Mouse (Mus musculus) gastrocnemius, postnatal 10 days (tissue): Measurements from ENCODE around the gene Jak2. TPM values are rescaled to one million over a fixed set of nuclear protein-coding genes. Genes with fewer than 3 reads are reported as not detected.

Experiments
- DNase-seq: peaks from one replicate; pipeline ENCODE4 v3.0.0; 2021; ENCODE audit warnings: mixed read lengths
- long read RNA-seq, 2 experiments: library from polyadenylated mRNA; stranded (forward); transcript quantifications; one replicate each; pipeline ENCODE4 v2.0.0; 2021
- total RNA-seq, 2 experiments: library from RNA; stranded (reverse); gene quantifications; 2 replicates each; pipeline ENCODE4 v1.2.3; 2021

Gene Jak2
- total RNA-seq, result 10 to 100 TPM; 16.6 to 19.2 TPM
- long read RNA-seq, experiment 1, full-length matches to known transcripts, result 17 of 20 reads
- long read RNA-seq, experiment 1, partial matches to known transcripts, result 1 of 20 reads
- long read RNA-seq, experiment 1, other reads (novel, unspliced or antisense), result 2 of 20 reads
- long read RNA-seq, experiment 2, full-length matches to known transcripts, result 11 of 15 reads
- long read RNA-seq, experiment 2, partial matches to known transcripts, result 2 of 15 reads
- long read RNA-seq, experiment 2, other reads (novel, unspliced or antisense), result 2 of 15 reads

DNA sequence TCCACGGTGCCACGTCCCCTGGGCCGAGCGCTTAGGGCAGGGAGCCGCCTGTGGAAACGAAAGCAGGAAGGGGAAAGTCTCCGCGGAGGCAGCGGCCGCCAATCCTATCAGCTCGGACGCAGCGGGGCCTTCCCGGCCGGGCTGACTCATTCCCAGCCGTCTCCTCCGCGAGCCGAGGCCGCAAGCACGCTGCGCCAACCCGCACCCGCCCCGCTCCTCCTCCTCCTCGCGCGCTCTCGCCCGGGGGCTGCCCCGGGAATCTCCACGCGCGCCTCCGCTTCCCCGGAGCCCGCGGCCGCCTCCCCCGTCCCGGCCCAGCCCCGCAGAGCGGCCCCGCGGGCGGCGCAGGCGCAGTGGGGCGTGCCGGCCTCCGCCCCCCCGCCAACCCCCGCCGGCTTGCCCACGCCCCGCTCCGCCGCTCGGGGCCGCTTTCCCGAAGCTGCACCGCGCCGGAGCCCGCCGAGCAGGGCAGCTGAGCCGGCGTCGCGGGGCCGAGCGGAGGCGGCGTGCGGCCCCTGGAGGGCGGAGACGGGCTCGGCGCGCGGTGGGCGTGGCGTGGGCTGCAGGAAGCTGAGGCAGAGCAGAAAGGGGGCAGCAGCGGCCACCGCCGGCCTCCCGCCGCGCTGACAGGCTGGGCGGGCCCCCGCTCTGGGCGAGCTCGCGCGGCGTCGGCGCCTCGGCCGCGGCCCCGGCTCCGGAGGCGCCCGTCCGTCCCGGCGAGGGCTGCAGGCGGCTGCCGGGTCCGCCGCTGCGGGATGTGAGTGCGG lies at the start of gene Jak2:
Gene Jak2, plus strand, starts transcription at position 638 of the 767 bp plus-strand sequence.
- peak; percentile 93 for DNase-seq

DNA sequence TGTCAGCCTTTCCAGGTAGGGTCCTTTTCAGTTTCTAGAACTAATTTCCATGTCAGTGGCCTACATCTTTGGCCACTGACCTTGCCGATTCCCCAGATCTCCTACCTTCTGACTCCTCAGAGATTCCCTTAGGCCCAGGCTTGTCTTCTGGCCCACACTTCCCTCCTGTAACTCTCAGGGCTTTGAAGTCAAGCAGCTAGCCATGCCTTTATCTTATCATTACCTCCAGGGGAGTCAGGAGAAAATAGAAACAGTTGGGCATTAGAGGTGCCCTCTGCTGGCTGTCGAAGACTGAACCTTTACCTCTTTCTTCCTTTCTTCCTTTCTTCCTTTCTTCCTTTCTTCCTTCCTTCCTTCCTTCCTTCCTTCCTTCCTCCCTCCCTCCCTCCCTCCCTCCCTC lies 48.3 kb upstream of the Jak2 start:
- no peak for DNase-seq

DNA sequence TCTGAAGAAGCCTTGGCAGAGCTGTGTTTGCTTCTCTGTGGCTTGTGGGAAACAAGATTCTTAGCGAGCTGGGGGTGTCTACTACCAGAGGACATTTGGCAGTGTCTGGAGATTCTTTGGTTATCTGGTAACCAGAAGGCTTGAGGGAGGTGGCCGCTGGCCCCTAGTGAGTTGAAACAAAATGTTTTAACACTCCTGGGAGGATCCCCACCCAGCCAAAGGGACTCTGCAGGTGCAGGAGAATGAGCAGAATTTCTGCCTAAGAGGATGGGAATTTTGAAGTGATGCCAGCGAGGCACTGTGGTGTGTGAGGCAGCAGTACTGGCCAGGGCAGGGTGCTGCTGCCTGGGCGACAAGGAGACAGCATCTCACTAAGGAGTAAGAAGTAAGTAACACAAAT lies 47.0 kb upstream of the Jak2 start:
- no peak for DNase-seq

DNA sequence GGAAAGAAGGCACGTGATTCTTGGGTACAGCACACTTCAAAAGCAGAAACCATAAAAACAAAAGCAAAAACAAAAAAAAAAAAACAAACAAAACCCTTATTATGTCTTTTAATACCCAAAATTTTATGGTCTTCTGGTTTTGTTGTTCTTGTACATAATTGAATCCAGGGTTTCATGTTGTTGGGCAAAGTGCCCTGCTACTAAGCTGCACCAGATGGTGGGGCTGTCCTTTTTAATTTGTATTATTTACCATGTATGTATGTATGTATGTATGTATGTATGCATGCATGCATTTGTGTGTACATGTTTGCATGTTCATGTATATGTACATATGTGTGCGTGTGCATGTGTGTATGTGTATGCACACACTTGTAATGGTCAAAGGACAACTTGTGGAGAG lies 46.4 kb upstream of the Jak2 start:
- no peak for DNase-seq

DNA sequence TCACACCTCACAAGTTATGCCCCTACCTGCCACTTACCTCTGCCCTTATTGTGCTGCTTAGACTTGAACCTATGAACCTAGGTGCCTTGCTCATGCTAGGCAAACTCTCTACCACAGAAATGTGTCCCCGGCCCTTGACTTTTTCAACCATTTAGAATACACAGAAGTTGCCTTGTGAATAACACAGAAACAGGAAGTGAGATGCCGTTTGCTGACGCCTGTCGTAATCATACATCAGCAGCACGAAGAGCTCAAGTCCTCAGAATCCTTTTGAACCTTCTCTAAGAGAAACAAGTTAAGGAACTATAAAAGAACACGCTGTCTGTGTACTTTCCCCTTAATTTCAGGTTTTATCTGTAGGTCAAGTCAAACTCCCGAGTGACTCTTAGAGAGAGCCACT lies 41.7 kb upstream of the Jak2 start:
- DNase-seq, result no peak

DNA sequence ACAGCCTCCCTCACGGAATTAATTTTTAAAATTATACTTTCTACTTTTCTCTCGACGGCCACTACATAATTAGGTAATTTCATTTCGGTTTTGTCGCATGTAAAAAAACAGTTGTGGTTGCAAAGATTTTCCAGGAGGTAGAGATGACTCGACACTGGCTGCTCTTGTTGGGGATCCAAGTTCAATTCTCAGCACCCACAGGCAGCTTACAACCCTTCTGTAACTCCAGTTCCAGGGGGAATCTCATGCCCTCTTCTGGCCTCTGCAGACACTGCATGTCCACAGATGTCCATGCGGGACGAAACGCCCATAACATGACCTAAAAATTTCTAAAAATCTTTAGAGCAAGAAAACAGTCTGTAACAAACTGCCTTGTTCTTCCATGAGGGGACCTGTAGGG lies 41.3 kb upstream of the Jak2 start:
- DNase-seq, result no peak

DNA sequence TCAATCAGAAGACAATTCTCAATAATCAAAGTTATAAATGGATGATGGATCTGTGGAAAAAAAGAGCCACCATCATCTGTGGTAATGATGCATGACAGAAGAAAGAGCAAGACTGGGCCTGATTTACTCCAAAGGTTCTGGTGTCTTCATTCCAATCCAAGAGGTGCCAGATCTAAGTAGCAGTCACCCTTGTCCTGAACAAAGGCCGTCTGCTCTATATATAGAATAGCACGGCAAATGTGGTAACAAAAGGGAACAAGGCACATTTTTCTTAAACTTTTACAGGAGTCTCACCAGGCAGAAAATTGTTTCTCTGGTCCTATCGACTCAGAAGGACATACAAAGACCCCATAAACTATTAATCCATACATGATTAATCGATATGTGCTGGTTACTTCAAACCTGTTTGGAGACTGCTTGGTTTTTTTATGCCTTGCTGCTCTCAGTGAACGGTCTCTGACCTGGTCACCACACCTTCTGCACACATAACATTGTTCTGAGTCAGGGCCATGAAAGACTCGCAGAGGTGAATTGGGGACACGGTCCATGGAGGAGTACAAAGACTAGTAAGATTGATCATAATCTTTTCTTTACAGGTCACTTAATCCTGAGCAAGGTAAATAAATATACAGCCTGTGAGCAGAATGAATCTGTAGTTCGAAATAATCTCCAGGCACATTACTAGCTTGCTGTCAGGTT lies 35.7 kb upstream of the Jak2 start:
- no peak for DNase-seq

DNA sequence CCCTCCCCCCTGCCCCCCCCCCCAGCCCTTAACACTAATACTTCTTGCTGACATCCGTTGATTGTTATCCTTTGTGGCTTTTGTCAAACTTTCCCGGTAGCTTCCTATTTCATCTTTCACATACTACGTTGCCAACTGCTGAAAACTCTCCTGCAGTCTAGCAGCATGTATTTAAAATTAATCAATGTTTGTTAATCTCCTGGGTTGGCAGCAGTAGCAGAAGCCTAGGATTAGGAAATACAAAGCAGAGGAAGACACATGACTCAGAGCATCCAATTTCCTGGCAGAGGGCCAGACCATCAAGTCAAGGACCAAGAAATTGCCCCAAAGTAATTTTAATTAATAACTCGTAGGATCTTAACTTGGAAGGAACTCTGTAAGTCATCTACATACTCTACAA lies 29.8 kb upstream of the Jak2 start:
- DNase-seq, result no peak

DNA sequence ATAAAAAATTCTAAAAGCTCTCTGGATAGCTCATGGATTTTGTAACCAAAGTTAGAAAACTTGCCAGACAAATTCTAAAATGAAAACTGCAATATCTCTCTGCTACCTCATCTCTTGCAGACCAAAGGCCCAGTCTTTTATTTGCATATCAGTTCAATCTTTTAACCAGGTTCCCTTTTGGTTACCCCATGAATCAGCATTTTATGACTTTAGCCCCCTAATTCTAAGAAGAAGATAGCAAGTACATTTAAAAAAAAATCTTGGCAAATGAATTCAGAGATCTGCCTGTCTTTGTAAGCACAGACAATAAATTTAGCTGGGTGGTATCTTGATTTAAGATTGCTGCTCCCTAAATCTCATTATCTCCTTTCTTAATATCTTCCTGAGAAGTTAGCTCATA lies 26.7 kb upstream of the Jak2 start:
- DNase-seq, result no peak

DNA sequence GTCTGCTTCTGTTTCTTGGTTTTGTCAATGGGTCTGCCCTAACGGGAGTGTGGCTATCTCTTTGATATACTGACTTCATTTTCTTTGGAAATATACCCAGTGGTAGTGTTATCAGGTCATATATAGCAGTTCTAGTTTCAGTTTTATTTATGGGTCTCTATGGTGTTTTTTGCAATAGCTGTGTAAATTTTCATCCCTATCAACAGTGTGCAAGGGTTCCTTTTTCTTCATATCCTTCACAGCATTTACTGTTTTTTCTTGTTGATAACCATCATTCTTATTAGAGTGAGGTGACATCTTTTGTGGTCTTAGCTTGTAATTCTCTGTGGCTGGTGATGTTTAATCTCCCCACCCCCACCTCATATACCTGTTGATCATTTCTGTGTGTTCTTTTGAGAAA lies 24.6 kb upstream of the Jak2 start:
- DNase-seq, result no peak

DNA sequence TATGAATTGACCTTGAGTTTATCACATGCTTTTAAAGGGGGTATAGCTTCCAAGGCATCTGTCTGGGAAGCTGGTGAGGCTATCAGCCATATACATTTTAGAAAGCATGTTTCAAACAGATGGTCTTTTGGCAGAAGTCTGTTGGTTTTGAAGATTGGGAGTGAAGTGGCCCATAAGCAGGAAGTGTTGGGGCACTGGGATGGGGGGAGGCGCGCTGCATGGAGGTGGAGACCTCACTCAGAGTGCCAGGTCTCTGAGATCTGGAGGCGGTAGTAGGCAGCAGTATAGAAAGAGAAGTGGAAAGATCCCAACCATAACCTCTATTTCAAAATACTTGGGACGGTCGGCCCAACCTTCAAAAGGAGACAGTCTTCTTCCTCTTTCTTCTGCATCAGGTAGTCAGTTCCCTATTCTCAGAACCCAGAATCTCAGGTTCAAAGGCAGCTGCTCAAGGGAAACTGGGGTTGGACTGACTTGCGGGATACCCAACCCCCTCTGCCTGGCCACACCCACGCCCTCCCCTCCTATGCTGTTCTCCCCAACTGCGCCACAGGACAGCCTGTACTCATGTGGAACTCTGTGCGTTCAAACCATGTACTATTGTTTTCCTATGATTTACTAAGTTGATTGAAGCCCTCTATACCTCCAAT lies 23.6 kb upstream of the Jak2 start:
- no peak for DNase-seq

DNA sequence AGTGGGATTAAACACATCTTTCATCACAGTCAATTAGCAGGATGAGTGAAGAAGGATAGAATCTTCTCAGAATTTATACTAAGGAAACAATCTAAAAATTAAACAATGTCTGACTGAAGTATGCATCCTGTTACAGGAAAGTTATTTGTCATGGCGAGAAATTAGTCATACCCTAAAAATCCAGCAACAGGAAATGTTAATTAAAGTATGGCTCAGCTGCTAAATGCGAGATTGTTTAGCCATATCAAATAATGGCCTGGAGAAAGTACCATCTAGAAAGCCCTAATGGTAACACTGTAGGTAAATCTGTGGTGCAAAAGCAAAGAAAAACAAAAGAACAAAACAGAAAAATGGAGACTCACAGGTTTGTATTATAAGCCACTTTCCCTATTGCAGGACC lies 22.6 kb upstream of the Jak2 start:
- DNase-seq, result no peak

DNA sequence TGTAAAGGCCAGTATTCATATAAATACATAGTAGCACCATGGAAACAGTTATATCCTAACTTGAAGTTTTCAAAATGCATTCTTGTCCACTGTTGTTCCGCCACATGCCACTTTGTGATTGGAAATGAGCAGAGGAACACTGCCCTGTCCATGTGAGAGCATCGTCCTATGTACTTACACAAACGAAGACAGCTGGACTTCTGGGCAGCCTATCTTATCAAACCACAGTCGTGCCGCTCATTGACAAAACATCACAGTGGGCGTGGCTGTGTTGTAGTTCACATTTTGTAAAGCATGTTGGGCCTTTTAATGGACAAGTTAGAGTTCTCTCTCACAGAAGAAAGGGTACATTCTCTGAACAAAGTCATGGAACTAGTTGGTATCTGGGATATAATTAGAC lies 18.9 kb upstream of the Jak2 start:
- DNase-seq, result no peak

DNA sequence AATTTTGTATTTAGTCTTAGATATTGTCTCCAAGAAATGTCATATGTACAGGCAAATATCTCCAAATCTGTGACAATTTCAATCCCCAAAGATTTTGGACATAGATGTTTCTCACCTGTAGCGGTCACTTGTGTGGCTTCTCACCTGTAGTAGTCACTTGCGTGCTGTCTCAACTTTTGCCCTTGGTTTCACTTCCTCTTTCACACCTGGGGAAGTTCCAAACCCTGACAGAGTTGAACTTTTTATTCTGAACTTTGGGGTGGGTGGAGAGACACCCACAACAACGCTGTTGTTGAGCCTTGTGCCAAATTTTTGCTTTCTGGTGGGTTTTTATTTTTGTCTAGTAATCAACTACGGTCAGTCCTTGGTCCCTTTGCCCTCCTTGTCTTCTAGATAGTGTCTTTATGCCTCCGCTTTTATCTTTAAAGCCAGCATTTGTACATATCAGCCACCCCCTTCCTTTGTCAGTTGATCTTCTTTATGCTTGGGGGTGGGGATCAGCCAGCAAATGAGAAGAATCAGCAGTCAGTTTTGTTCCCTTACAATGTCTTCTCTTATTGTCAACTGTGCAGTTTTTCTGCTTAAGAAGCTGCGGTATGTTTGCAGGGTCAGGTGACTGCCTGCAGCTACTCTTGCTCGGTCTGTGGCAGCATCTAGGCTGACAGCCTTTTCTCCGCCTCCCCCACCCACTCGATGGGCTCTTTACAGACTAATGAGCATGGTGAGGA lies 14.8 kb upstream of the Jak2 start:
- DNase-seq, result no peak

DNA sequence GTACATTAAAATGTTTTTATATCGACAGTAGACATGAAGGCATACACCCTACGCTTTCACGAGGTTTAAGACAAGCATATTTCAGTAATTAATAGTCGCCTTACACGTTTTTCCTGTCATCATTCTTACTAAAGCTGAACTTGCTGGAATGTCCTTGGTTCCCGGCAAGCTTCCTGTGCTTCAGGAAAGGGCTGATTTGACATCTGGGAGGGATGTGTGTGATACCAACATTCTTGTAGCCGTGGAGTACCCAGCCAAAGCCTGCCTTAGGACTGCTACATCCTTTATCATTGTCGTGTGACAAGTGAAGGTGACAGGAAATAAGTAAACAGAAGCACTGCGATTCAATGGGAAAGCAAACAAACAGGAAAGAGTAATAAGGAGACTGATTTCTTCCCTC lies 13.5 kb upstream of the Jak2 start:
- no peak for DNase-seq

DNA sequence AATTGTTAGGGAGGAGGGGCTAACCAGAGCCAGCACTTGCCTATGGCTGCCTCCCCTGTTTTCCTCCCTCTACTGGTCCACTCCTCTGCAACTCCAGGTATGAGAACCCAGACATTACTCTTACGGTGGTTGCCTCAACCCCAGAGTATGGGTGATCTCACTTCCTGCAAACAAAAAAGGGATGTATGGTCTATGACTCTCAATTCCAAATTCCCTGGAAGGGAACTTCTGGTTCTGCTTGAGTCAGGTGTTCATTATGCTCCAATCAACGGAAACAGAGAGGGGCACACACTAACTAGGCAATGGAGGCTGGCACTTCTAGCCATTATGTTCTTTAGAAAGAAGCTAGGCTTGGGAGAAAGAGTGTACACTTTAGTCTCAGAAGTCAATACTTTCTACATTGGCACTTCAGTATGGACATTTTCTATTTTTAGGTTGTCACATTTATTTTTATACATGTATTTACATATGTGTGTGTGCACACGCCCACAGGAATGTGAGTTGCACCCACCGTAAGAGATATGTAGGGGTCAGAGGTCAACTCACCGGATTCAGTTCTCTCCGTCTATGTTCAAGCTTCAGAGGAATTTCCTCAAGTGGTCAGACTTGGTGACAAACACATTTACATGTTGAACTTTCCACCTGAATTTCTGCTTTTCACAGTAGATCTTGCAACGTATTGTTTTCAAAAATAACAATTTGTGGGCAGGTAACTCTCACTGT lies 12.0 kb upstream of the Jak2 start:
- no peak for DNase-seq

DNA sequence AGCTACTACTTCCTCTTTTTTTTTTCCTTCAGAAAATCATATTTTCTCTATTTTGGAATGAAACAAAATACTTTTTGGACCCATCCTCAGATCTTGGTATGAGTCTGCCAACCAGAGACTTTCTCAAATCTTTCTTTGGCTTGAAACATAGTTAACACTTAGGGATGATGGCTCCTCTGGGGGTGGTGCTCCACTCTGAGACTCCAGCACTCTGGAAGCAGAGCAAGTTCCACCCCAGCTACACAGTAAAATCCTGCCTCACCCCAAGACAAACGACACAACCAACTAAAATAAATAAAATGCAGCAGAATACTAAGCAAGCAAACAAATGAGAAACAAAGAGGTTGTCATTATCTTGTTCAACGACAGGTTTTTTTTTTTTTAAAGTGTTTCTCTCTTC lies 11.0 kb upstream of the Jak2 start:
- no peak for DNase-seq

DNA sequence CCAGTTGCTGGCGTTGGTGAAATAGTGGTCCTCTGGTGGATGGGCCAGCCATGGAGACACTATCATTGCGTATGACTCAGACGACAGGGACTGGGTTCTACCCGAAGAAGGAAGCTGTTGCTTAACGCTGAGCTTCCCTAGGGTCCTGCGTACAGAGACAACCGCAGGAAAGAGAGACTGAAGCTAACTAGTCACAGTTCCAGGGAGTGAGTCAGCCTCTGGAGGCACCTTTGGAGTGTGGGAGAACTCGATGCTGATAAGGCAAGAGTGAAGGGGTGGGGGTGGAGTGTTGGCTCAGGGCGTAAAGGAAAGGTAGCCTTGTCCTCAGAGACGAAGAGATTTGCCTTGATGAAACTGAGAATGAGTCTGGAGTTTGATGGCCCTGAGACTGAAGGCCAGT lies 10.0 kb upstream of the Jak2 start:
- DNase-seq, result no peak

DNA sequence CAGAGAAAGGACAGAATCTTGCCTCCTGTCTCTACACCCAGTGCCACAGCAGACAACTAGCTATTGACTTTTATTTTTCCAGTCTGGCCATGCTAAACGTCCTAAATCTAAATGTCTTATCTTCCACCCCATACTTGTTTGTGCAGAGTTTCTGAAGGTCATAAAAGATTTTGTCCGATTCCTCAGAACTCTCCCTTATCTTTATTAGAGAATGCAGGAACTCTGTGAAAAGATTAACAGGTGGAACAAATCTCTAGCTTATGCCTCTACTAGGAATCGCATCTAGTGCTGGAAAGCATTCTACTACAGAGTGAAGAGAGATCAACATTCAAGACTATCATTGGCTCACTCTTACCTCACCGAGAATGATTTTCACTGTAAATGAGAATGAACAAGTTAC lies 1.7 kb upstream of the Jak2 start:
- DNase-seq, result no peak

DNA sequence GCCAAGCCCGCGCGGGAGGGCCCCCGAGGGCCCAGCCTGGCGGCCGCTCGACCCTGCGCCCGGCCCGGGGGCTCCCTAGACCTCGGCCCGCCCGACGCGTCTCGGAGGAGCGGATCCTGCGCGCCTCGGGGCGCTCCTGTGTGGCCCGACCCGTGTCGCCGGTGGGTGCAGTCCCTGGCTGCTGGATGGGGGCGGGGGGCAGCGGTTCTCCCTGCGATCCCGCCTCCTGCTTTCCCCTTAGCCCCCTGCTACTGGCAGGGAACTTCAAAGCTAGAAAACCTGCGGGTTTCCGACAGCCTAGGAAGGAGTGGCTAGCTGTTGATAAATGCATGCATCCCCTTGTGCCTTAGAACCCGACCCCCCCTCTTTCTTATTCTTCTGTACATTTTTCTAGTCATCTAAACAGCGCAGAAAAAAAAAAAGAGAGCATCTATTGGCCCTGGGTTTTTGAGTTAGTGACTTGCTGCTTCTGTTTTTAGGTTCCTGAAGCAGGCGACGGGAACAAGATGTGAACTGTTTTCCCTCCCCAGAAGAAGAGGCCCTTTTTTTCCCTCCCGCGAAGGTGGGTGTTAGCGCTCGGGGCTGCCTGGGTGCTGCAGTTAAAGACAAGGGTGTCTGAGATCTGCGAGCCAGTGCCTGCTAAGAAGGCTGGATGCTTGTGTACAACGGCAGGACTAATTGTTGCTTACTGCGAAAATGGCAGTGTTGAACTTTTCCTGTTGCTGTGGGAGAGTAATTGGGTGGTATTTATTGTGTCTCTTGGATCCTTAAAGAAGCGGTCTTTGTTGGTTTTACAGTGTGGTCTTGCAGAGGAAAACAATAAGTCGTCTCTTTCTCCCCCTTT lies 552 bp downstream of the Jak2 start:
- DNase-seq, result peak; percentile 14
